In the genomic region with DNA sequence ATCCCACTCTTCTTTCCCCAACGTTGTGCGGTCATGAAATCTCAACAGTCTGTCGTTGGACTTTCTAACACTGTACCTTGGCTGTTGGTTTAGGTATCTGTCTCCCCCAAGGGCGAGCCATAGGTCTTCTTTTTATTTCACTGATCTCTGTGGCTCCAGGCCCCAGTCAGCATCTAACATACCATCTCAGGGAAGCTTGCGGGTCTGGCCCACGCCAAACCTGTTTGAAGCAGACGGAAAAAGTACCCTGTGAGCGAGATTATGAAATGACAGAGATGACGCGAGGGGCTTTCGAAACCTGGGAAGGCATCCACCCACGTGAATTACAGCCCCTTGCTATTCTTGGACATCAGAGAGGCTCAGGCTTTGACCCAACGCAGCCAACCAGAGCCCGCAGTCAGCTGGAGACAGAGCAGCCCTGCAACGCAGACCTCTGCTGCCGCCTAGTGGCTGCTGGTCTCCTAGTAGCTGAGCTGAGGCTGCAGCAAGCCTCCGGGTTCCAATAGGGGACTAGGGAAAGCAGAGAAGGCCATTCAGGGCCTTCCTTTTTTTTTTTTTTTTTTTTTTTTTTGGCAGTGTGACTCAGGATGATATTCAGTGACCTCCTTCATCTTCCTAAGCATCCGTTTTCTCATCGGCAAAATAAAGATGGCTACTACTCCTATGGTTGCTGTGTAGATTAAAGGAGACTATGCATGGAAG, we compare ENCODE assay signal across 8 mouse cellular contexts. TPM values are rescaled to one million over a fixed set of nuclear protein-coding genes. Genes with fewer than 3 reads are reported as not detected.
DNase-seq lines count a peak whose midpoint lies in the region; ATAC-seq and TF ChIP-seq lines count a peak whose summit lies in the region.

No protein-coding gene starts in this region.

- DNase-seq in G1E (ENCODE audit: low spot score), result peak; percentile 71
- peak; percentile 92 to 96 for DNase-seq in cerebellum, adult 18-20 months
- DNase-seq in forebrain, postnatal 0 days, result peak; percentile 92
- peak; percentile 64 to 90 for DNase-seq in layer of hippocampus, adult 8-10 months (ENCODE audit: low spot score in 2 of 2)
- DNase-seq in ovary, postnatal 10 days (ENCODE audit: low spot score), result peak; percentile 86
- peak; percentile 75 for DNase-seq in thymus, postnatal 0 days (ENCODE audit: low spot score)

- H3K27ac ChIP-seq in forebrain, postnatal 0 days (ENCODE audit: low read depth, low read length), result no peak overlapping the region
- H3K27ac ChIP-seq in lung, embryonic 15.5 days, result no peak overlapping the region

- no peaks in the 10 kb centered on the region for H3K9me3 ChIP-seq in G1E (replicated peaks)
- H3K9me3 ChIP-seq in forebrain, postnatal 0 days (ENCODE audit: low read length), result no peaks in the 10 kb centered on the region
- no peaks in the 10 kb centered on the region for H3K9me3 ChIP-seq in lung, embryonic 15.5 days

- peak; percentile 86 for TF ChIP-seq CTCF in G1E (IDR thresholded peaks at IDR 0.05; ENCODE audit: low read depth, low read length)
- peak; percentile 98 for TF ChIP-seq CTCF in forebrain, postnatal 0 days (IDR thresholded peaks at IDR 0.05; ENCODE audit: low read depth)

- no peak overlapping the region for H3K4me2 ChIP-seq in forebrain, postnatal 0 days (ENCODE audit: low read depth)
- no peak overlapping the region for H3K4me2 ChIP-seq in lung, embryonic 15.5 days

- H3K4me3 ChIP-seq in G1E (ENCODE audit: low read depth, low read length), result no peak overlapping the region
- H3K4me3 ChIP-seq in forebrain, postnatal 0 days (ENCODE audit: low read depth, low read length), result no peak overlapping the region
- no peak overlapping the region for H3K4me3 ChIP-seq in lung, embryonic 15.5 days

- peaks cover 6% of the 10 kb centered on the region; the same call in 1 of the 2 replicates for H3K4me1 ChIP-seq in G1E (ENCODE audit: insufficient read depth, low read depth, low read length)
- H3K4me1 ChIP-seq in forebrain, postnatal 0 days (ENCODE audit: insufficient read depth), result no peaks in the 10 kb centered on the region
- peaks cover 8% of the 10 kb centered on the region; the same call in 1 of the 2 replicates for H3K4me1 ChIP-seq in lung, embryonic 15.5 days

- ATAC-seq in G1E (ENCODE audit: extremely low read depth, insufficient number of reproducible peaks, low FRiP score, poor library complexity, severe bottlenecking), result no peak
- ATAC-seq in forebrain, postnatal 0 days, result peak; percentile 94
- ATAC-seq in hematopoietic stem cell, adult 5-6 weeks (replicated peaks in 1 of 2; ENCODE audit: insufficient read depth in 1 of 2, low FRiP score in 2 of 2, low TSS enrichment in 1 of 2, low read depth in 1 of 2, poor library complexity in 2 of 2, severe bottlenecking in 2 of 2), result peak; percentile 87 to 90
- ATAC-seq in lung, embryonic 15.5 days (ENCODE audit: borderline replicate concordance, extremely low read depth, low FRiP score, low TSS enrichment), result peak; percentile 83

- WGBS in forebrain, postnatal 0 days, result 32% methylated on average over 19 of the region's 19 CpGs
- 31% methylated on average over 19 of the region's 19 CpGs for WGBS in lung, embryonic 15.5 days

- H3K36me3 ChIP-seq in G1E (replicated peaks), result no peaks in the 10 kb centered on the region
- H3K36me3 ChIP-seq in forebrain, postnatal 0 days (ENCODE audit: insufficient read depth), result no peaks in the 10 kb centered on the region
- no peaks in the 10 kb centered on the region for H3K36me3 ChIP-seq in lung, embryonic 15.5 days

- H3K9ac ChIP-seq in forebrain, postnatal 0 days, result no peak overlapping the region
- H3K9ac ChIP-seq in lung, embryonic 15.5 days, result no peak overlapping the region

- H3K27me3 ChIP-seq in G1E (ENCODE audit: insufficient read depth, low read length), result peaks cover 46% of the 10 kb centered on the region
- H3K27me3 ChIP-seq in forebrain, postnatal 0 days (ENCODE audit: insufficient read depth, low read length), result no peaks in the 10 kb centered on the region
- no peaks in the 10 kb centered on the region for H3K27me3 ChIP-seq in lung, embryonic 15.5 days

RNA-seq across cellular contexts. Expression of a gene that starts 25.8 kb away (rescaled TPM):
- total RNA-seq in G1E (2014; fragmentation: Nextera tagmentation) (not detected in 2 replicates), G1E (2017) (not detected in 2 replicates)
- 0.03 TPM in 1 of 2 replicates, not detected in the other for polyA plus RNA-seq in G1E (2012)
- 2.6 and 6.9 TPM in 2 replicates for total RNA-seq in forebrain, postnatal 0 days (2014; rRNA removed)
- 3.9 TPM in 2 replicates for polyA plus RNA-seq in forebrain, postnatal 0 days (2015; fragmentation: Nextera tagmentation; extraction: Ambion mirVana)
- not detected in 2 replicates for total RNA-seq in hematopoietic stem cell, adult 5-6 weeks (2017)
- total RNA-seq in layer of hippocampus, adult 8-10 months (2022), result 1 to 10 TPM; 2.5 to 3.4 (median 3.3) TPM
- 25.4 and 27.8 TPM in 2 replicates for polyA plus RNA-seq in lung, embryonic 15.5 days (2015; fragmentation: Nextera tagmentation; extraction: Ambion mirVana)
- polyA plus RNA-seq in thymus, postnatal 0 days (2015; fragmentation: Nextera tagmentation; extraction: Ambion mirVana), result 2.1 and 3.9 TPM in 2 replicates

RNA-seq across cellular contexts. Expression of a gene that starts 43.3 kb away (rescaled TPM):
- total RNA-seq in G1E (2014; fragmentation: Nextera tagmentation) (not detected in 2 replicates), G1E (2017) (not detected in 2 replicates)
- polyA plus RNA-seq in G1E (2012), result not detected in 2 replicates
- not detected in 2 replicates for total RNA-seq in forebrain, postnatal 0 days (2014; rRNA removed)
- 0.16 and 0.21 TPM in 2 replicates for polyA plus RNA-seq in forebrain, postnatal 0 days (2015; fragmentation: Nextera tagmentation; extraction: Ambion mirVana)
- total RNA-seq in hematopoietic stem cell, adult 5-6 weeks (2017), result not detected in 2 replicates
- not detected for total RNA-seq in layer of hippocampus, adult 8-10 months (2022)
- polyA plus RNA-seq in lung, embryonic 15.5 days (2015; fragmentation: Nextera tagmentation; extraction: Ambion mirVana), result 73.4 and 93.8 TPM in 2 replicates
- polyA plus RNA-seq in thymus, postnatal 0 days (2015; fragmentation: Nextera tagmentation; extraction: Ambion mirVana), result 0.21 TPM in 1 of 2 replicates, not detected in the other
